Mouse (Mus musculus): ENCODE results near the gene Prrt1. TPM values are rescaled to one million over a fixed set of nuclear protein-coding genes. Genes with fewer than 3 reads are reported as not detected.
A peak's percentile ranks its signal among the peaks of the same experiment; 100 is the strongest.

Gene Prrt1
- polyA plus RNA-seq, 1 experiment from 2014 or later = 0.14 TPM

DNA sequence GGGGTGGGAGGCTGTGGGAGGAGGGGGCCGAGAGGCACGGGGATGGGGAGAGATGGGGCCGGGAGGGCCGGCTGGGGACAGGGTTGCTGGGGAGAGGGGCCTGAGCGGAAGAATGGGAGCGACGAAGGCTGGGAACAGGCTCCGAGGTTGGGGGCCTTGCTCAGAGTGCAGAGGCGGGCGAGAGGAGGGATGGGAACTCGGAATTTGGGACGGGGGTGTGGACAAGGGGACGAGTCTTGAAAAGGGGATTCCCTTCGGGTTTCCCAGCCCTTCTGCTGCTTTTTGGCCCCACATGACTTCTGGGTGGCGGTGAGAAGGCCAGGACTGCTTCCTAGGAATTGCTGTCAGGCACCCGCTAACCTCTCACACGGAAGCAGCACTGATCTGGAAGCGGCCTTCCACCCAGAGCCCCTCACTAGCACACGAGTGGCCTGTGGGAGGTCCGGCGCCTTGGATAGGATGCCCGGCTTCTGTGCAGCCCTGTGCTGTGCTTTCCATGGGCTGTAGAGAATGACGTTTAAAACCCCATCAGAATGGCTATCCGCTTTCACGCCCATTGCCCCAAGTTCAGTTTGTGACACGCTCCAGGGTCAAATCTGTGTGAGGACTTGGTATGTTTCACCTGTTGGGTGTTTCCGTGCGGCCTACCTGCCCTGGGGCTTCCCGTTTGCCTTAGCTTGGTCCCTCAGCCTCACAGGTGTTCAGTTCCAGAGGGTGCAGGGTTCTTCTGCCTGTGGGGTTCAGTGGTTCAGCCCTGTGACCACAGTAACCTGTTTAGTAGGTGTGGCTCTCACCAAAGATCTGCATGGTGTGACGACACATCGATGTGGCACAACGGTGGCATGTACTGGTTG is 22.9 kb upstream of the Prrt1 start:
- WGBS = 11% methylated on average over 32 of the region's 32 CpGs
- TF ChIP-seq CTCF (IDR thresholded peaks at IDR 0.05; ENCODE audit: low read depth) = no peak
- peak overlapping the region; percentile 86 for H3K9ac ChIP-seq
- ATAC-seq (ENCODE audit: insufficient read depth) (no peak), DNase-seq (no peak)
- peaks cover 8% of the 10 kb centered on the region; the same call in 1 of the 2 replicates for H3K4me1 ChIP-seq (ENCODE audit: insufficient read depth)
- H3K9me3 ChIP-seq (ENCODE audit: low read depth, low read length) = no peaks in the 10 kb centered on the region
- H3K27me3 ChIP-seq (ENCODE audit: insufficient read depth, low read length) = no peaks in the 10 kb centered on the region
- peaks cover 32% of the 10 kb centered on the region for H3K36me3 ChIP-seq (ENCODE audit: insufficient read depth)
- H3K4me2 ChIP-seq = peak overlapping the region; percentile 95
- H3K27ac ChIP-seq (ENCODE audit: low read depth) = peak overlapping the region; percentile 90
- peak overlapping the region; percentile 96 for H3K4me3 ChIP-seq (ENCODE audit: low read depth, low read length)

- Histone ChIP-seq H3K9ac (peak overlapping the region; percentile 13; the same call in 1 of the 2 replicates), H3K9me3 (ENCODE audit: low read depth, low read length) (no peaks in the 10 kb centered on the region), H3K4me1 (ENCODE audit: insufficient read depth) (peaks cover 8% of the 10 kb centered on the region; the same call in 1 of the 2 replicates), H3K27ac (ENCODE audit: low read depth) (no peak overlapping the region), H3K4me3 (ENCODE audit: low read depth, low read length) (no peak overlapping the region), H3K4me2 (no peak overlapping the region), H3K36me3 (ENCODE audit: insufficient read depth) (peaks cover 41% of the 10 kb centered on the region), H3K27me3 (ENCODE audit: insufficient read depth, low read length) (no peaks in the 10 kb centered on the region)
- WGBS = 87% methylated on average over 7 of the region's 7 CpGs
- no peak for TF ChIP-seq CTCF (IDR thresholded peaks at IDR 0.05; ENCODE audit: low read depth)
- ATAC-seq (ENCODE audit: insufficient read depth) (no peak), DNase-seq (no peak)
Observed at GRCm38 (mm10) chr17:34607997-34608396, 21.3 kb upstream of the Prrt1 start.

GRCm38 (mm10) chr17:34611050-34611449 is 18.3 kb upstream of the Prrt1 start:
- Histone ChIP-seq H3K4me3 (ENCODE audit: low read depth, low read length) (no peak overlapping the region), H3K9ac (no peak overlapping the region), H3K27ac (ENCODE audit: low read depth) (no peak overlapping the region), H3K36me3 (ENCODE audit: insufficient read depth) (peaks cover 68% of the 10 kb centered on the region), H3K9me3 (ENCODE audit: low read depth, low read length) (no peaks in the 10 kb centered on the region), H3K4me1 (ENCODE audit: insufficient read depth) (peaks cover 4% of the 10 kb centered on the region; the same call in 1 of the 2 replicates), H3K27me3 (ENCODE audit: insufficient read depth, low read length) (no peaks in the 10 kb centered on the region), H3K4me2 (no peak overlapping the region)
- DNase-seq = no peak
- TF ChIP-seq CTCF (IDR thresholded peaks at IDR 0.05; ENCODE audit: low read depth) = no peak
- WGBS = 94% methylated on average over 8 of the region's 8 CpGs
- ATAC-seq (ENCODE audit: insufficient read depth) = no peak

DNA sequence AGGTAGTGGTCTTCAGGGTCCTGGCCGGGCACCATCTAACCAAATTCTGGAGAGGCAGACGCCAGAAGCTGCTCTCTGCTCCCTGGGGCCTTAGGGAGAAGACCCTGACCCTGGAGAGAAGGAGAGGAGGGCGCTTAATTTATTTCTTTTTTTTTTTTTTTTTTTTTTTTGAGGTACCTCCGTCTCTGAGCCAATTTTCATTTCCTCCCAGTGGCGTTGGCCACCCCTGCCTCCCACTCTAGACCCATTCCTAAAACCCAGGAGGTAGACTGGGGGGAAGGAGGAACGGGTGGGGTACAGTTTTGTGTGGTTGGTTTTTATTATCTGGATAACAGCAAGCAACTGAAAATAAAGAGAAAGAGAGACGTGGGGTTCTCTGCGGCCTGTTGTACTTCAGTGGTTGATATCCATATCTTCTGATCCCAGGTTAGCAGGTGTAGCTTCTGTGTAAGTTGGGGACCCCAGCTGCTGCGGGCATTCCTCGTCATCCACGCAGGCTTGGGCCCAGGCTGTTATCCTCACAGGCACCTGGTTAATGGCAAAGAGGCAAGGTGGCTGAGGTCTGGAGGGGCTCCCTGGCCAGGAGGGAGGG is 16.2 kb upstream of the Prrt1 start:
- Histone ChIP-seq H3K4me1 (ENCODE audit: insufficient read depth) (no peaks in the 10 kb centered on the region), H3K9ac (no peak overlapping the region), H3K4me2 (no peak overlapping the region), H3K36me3 (ENCODE audit: insufficient read depth) (peaks cover 65% of the 10 kb centered on the region), H3K9me3 (ENCODE audit: low read depth, low read length) (no peaks in the 10 kb centered on the region), H3K27ac (ENCODE audit: low read depth) (no peak overlapping the region), H3K27me3 (ENCODE audit: insufficient read depth, low read length) (no peaks in the 10 kb centered on the region), H3K4me3 (ENCODE audit: low read depth, low read length) (no peak overlapping the region)
- no peak for ATAC-seq (ENCODE audit: insufficient read depth)
- WGBS = 88% methylated on average over 11 of the region's 11 CpGs
- no peak for TF ChIP-seq CTCF (IDR thresholded peaks at IDR 0.05; ENCODE audit: low read depth)
- no peak for DNase-seq

GRCm38 (mm10) chr17:34613830-34614229 is 15.5 kb upstream of the Prrt1 start:
- peaks cover 60% of the 10 kb centered on the region for H3K36me3 ChIP-seq (ENCODE audit: insufficient read depth)
- no peak for DNase-seq
- ATAC-seq (ENCODE audit: insufficient read depth) = no peak
- H3K9ac ChIP-seq = no peak overlapping the region
- H3K4me3 ChIP-seq (ENCODE audit: low read depth, low read length) = no peak overlapping the region
- no peak overlapping the region for H3K4me2 ChIP-seq
- H3K27ac ChIP-seq (ENCODE audit: low read depth) = no peak overlapping the region
- H3K27me3 ChIP-seq (ENCODE audit: insufficient read depth, low read length) = no peaks in the 10 kb centered on the region
- WGBS = 89% methylated on average over 10 of the region's 10 CpGs
- TF ChIP-seq CTCF (IDR thresholded peaks at IDR 0.05; ENCODE audit: low read depth) = no peak
- no peaks in the 10 kb centered on the region for H3K4me1 ChIP-seq (ENCODE audit: insufficient read depth)
- no peaks in the 10 kb centered on the region for H3K9me3 ChIP-seq (ENCODE audit: low read depth, low read length)

GRCm38 (mm10) chr17:34615871-34616270 is 13.5 kb upstream of the Prrt1 start, which contains the start of gene Egfl8:
Gene Egfl8 (minus strand): TSS chr17:34615971.
- no peak for ATAC-seq (ENCODE audit: insufficient read depth)
- Histone ChIP-seq H3K27ac (ENCODE audit: low read depth) (no peak within 1 kb of the TSS), H3K27me3 (ENCODE audit: insufficient read depth, low read length) (no peaks in the 10 kb centered on the region), H3K9ac (no peak within 1 kb of the TSS), H3K4me1 (ENCODE audit: insufficient read depth) (no peaks in the 10 kb centered on the region), H3K36me3 (ENCODE audit: insufficient read depth) (peaks cover 53% of the 10 kb centered on the region), H3K4me3 (ENCODE audit: low read depth, low read length) (no peak within 1 kb of the TSS), H3K4me2 (no peak within 1 kb of the TSS), H3K9me3 (ENCODE audit: low read depth, low read length) (no peaks in the 10 kb centered on the region)
- 73% methylated on average over 6 of the region's 6 CpGs for WGBS
- no peak for DNase-seq
- no peak for TF ChIP-seq CTCF (IDR thresholded peaks at IDR 0.05; ENCODE audit: low read depth)

DNA sequence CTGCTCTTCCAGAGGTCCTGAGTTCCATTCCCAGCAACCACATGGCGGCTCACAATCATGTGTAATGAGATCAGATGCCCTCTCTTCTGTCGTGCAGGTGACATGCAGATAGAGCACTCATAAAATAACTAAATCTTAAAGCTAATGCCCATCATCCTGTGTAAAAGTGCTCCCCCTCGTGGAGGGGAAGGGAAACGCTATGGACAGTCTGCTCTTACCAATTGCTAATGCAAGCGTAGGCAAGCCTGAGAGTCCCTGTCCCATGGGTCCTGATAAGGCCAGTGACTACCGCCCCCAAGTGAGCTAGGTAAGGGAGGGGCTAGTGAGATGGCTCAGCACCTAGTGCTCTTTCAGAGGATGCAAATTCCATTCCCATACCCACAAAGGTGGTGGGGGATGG is 10.3 kb upstream of the Prrt1 start:
- 17% methylated on average over 6 of the region's 6 CpGs for WGBS
- Histone ChIP-seq H3K9me3 (ENCODE audit: low read depth, low read length) (no peaks in the 10 kb centered on the region), H3K27me3 (ENCODE audit: insufficient read depth, low read length) (no peaks in the 10 kb centered on the region), H3K4me3 (ENCODE audit: low read depth, low read length) (no peak overlapping the region), H3K27ac (ENCODE audit: low read depth) (no peak overlapping the region), H3K9ac (no peak overlapping the region), H3K36me3 (ENCODE audit: insufficient read depth) (peaks cover 30% of the 10 kb centered on the region), H3K4me1 (ENCODE audit: insufficient read depth) (no peaks in the 10 kb centered on the region), H3K4me2 (no peak overlapping the region)
- ATAC-seq (ENCODE audit: insufficient read depth) (0 out of 2 replicates have a peak, but pooled peaks have one; percentile 50), DNase-seq (peak; percentile 84)
- peak; percentile 89 for TF ChIP-seq CTCF (IDR thresholded peaks at IDR 0.05; ENCODE audit: low read depth)

Data from lung, embryonic 14.5 days (tissue).